Mouse (Mus musculus) WW6 (cell line): Measurements from ENCODE around the gene Sod3.

Source experiments
- DNase-seq: peaks from one replicate; pipeline ENCODE4 v3.0.0-alpha.2; 2013; ENCODE audit warnings: low read depth, low spot score

Sod3 gene

DNA sequence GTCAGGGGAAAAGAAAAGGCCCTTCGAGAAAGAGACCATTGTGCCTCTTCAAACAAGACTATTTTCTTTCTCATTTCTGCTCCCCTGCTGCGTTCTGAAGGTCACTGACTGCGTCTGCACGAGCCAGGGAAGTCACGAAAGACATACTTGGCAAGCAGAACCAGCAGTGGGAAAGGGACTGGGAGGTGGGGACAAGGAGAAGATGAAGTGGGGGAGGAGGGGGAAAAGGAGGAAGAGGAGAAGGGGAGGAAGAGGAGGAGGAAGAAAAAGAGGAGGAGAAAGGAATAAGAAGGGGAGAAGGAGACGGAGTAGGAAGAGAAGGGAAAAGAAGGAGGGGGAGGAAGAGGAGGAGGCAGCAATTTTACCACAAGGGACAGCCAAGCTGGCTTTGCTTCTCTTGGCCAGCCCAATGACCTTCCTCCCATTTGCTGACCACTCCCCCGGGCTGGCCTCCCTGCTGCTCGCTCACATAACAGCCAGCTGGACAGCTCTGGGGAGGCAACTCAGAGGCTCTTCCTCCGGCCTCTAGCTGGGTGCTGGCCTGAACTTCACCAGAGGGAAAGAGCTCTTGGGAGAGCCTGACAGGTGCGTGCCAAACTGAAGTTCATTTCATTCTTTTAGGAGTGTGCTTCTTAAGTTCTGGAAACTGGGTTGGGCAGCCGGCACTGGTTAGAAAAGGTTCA lies at the start of gene Sod3:
Gene Sod3 (plus strand): TSS at position 324 of the 683 bp plus-strand sequence.
- no peak for DNase-seq

DNA sequence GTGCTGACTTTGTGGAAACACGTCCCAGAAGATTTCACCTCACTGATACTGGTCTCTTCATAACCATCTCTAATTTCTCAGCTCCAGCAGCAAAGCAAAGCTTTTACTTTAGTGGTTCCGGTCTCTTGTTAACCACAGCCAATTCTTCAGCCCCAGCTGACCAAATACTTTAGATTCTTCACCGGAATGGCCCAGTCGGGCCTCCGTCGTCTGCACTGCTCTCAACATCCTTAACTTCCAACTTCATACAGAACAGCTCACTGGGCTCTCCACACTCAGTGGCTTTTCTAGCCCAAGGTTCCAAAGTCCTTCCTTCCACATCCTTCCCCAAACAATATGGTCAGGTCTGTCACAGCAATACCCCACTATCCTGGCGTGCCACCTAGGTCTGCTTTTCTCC lies 46.7 kb upstream of the Sod3 start:
- no peak for DNase-seq

DNA sequence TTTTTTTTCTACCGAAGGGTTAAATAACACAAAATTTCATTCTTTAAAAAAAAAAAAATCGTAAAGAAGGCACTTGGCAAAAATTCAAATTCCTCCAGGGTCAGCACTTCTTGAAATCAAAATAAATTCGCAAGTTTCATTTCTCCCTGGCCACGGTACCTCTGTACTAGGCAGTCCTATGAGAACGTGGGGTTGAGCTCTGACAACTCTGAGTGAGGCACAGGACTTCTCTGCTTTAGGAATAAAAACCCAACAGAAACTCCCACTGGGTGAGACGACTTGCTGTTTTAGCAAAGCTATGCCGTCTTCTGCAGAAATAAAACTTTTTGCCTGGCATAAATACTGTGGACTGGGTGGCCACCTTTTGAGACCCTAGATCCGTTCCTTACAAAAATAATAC lies 44.1 kb upstream of the Sod3 start:
- DNase-seq = no peak

DNA sequence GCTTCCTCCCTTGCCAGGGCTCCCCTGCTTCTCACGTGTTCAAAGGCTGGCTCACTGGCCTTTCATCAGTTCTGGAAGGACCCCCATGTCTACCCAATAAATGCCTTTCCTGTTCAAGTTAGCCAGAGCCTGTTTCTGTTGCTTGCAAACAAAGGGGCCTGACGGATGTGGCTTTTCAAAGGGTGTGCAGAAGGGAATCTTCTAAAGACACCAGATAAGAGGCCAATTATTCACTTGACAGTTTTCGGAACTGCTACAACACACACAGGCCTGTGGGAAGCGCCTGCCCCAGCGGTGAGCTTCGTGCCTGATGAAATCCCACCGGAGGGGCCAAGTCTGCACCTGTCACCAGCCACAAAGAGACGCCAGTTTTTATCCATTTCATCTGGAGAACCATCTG lies 31.5 kb upstream of the Sod3 start:
- DNase-seq = no peak

DNA sequence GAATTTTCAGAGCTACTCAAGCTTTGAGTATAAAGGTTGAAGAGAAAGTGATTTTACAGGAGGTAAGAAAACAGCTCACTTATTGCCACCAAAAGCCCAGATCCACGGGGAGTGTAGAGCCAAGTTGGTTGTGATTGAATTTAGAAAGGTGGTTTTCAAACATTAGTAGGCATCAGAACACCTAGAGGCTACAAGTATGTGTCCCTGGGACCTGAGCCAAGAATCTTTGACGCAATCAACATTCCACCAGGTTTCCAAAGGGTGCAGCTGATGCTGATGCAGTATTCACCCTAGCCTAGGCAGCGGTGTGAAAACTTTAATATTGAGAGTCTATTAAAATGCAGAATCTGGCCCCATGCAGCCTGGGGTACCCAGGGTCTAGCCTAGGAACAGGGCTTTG lies 28.0 kb upstream of the Sod3 start:
- DNase-seq = no peak

DNA sequence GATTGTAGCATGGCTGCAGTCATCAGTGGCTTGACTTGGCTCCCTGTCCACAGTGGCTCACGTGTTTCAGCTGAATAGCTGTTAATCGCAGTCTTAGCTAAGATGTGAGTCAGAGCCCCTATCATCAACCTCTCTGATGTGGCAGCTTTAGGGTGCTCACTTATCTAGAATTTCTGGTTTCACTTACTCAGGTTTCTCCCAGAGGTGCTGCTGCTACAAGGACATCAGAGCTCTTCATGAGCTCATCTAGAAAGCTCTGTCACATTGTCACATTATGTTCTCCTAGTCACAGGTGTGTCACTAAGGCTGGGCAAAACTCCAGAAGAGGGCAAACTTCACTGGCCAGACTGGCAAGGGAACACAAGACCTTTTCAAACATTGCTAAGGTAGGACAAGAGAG lies 24.5 kb upstream of the Sod3 start:
- DNase-seq = no peak

DNA sequence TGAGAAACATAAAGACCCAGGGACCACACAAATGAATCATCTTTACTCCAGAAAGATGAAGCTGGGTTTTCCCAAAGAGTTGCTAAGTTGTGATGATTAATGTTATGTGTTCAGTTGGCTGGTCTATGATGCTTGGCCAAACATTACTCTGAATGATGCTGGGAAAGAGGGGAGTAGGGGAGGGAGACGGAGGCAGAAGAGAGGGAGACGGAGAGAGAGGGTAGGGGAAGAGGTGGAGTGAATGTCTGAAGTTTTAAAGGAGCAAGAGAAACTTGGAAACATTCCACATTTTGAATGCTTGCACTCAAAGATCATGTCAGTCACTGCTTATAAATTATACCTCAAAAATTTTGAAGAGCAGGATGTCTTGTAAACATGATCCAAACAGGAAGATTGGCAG lies 16.7 kb upstream of the Sod3 start:
- DNase-seq = no peak

DNA sequence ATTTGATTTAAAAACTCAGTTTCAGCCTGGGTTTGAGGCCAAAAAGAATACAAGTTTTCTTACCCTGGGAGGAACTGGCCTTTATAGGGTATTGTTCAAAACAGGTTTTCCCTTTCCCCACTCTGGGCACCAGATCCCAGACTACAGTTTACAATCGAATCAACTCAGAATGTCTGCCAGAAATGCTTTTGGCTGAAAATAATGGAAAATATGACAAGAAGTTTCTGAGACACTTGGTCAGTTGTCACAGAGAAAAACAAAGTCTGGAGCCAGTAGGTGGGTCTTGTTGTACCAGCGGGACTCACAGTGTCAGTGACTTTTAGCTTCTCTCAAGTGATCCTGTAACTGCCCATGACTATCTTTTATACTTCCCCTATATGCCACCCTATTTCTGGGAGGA lies 13.1 kb upstream of the Sod3 start:
- no peak for DNase-seq

DNA sequence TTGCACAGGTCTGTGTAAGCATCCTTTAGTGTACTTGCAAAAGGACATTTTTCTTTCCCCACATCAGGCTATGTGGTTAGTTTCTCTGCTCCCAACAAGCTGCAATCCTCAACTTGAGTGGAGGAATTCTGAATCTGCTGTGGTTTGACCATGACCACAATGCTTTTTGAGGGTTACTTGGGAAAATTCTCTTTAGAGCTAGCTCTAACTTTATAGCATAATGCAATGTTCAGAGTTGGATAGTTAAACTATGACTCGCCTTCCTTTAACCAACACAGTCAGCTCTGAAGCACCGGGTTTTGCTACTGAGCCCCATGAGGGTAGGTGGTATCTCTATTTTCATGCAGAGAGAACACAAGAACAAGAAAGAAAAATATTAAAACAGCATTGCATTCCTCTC lies 12.0 kb upstream of the Sod3 start:
- no peak for DNase-seq

DNA sequence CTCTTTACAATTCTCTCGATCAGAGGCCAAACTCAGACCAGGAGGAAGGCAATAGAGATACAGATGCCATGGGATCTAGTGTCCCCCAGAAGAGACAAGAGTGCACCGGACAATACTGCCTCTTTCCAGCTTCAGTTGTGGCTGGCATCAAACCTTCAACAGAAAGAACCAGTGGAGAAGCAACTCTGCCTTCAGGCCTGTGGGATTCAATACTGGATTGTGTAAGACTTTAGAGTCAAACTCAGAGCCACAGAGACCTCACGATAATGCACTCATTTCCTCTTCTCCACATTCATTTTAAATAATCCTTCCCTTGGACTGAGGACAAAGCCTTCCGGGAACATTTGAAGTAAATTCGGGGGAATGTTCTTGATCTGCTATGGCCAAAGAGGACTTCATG lies 10.9 kb upstream of the Sod3 start:
- no peak for DNase-seq

DNA sequence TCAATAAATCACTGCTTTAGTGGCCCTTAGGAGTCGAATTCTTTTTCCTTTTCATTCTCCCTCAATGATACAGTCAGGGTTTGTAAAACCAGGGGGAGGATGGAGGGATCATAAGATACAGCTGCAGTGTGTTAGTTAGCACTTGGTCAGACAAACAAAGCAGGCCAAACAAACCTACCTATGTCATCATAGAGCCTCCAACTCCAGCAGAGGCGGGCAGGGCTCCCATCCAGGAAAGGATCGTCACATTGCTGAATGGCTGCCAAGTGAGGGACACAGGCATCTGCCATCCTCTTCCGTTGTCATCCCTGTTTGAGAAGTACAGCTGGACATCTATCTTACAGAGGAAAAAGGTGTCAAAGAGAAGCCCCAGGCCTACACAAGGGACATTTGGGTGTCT lies 9.2 kb upstream of the Sod3 start:
- DNase-seq = no peak

DNA sequence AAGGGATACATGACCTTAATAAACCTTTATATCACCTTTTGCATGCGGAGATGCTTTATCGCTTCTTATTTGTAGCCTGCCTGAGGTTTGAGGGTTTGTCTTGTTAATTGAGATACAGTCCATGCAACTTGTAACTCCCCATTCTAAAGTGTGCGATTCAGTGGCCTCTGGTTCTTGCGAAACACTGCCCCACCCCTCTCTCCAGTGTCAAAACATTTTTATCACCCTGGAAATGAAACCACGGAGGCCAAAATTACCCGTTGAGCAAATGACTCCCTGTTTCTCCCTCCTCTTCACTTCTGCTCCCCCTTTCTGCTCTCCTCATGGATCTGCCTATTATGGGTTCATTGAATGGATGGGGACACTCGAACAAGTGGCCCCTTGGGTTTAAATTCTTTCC lies 8.0 kb upstream of the Sod3 start:
- no peak for DNase-seq

DNA sequence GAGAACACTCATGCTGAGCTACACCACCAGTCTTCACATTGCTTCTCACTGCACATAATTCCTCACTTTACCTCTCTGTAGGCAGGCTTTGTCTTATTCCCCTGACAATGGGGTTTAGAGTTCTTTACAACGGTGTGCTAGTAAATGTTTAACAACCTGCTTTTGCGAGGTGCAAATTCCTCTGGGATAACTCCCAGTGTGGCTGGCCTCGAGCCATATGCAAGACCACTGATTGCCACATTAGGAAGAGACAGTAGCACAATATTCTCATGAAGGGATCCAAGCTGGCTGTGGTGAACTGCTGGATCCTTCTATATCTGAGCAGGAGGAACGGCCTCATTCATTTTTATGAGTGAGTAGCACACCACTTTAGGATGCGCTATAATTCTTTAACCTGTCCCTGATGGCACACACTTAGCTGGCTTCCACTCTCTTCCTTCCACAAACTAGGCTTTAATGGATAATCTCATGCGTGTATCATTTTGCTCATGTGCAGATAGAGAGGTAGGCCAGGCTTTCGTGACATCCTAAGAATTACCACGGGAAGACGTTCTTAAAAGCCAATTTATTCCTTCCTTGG lies 6.3 kb upstream of the Sod3 start:
- DNase-seq = no peak

DNA sequence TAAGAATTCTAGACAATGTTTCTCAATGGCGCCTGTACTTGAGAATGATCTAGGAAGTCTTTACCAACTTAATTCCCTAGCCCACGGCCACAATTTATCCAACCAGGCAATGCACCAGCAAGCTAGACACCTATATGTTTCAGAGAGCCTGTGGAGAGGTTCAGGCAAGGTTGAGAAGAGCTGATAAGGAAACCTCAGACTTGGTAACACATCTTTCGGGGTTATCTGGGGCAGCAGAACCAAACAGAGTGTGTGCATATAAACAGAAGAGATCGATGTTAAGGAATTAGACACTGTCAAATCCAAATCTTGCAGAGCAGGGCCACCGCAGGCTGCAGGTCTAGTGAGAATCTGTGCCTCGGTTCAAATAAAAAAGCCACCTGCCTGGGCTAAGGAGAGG lies 5.5 kb upstream of the Sod3 start:
- DNase-seq = no peak

DNA sequence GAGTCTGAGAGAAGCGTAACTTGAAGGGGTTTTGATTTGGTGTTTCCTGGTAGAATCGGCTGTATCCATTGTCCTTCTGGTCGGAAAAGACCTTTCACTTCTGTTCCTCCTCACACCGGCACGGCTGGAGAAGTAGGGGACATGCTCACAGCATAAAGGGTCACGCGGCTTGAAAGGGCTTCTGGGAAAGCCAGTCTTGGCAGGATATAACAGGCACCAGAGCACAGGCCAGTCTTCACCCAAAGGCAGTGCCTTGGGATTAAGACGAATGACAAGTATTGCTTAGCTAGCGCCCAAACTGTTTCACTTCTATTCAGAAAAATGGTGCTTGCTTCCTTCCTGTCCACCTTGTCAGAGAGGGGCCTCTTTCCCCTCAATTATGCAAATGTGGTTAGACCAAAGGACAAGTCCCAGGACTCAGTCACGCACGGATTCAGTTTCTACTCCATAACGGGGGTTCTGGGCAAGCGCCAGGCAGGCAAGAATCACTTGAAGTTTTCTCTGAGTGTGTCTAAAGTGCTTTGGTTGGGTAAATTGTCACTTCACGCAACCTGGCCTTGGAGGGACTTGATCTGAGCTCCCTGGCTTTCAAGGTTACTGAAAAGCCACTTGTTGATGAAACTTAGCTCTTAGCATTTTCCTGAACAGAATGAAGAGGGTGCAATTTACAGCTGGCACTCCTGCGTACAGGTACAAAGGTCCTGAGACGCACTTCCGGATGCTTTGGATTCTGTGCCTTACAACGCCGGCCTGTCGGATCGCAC lies 3.1 kb upstream of the Sod3 start:
- no peak for DNase-seq

DNA sequence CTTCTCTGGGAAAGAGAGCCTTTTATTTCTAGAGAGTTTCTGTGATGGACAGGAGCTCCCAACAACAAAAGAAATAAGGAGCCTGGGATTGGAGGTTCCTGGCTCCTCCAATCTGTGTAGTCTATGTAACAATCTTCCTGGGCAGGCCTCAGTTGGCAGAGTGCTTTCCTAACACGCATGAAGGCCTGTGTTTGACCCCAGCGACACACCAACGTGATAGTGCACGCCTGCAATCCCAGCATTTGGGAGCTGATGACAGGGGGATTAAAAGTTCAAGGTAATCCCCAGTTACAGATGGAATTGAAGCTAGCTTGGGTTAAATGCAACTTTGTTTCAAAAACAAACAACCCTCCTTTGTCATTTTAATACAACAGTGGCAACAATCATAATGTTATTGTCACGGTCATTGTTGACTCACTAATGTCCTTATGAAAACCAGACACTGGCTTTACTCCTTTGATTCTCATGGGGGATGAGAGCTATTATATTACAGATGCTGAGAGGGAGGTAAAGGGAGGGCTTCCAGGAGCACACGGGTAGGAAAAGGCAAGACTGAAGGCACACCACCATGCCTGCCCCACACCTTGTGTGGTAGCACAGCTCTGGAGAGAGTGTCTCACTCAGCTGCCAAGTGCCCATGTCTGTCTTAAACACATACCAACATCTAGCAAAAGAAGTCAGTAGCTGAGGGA lies 669 bp upstream of the Sod3 start:
- DNase-seq = no peak

DNA sequence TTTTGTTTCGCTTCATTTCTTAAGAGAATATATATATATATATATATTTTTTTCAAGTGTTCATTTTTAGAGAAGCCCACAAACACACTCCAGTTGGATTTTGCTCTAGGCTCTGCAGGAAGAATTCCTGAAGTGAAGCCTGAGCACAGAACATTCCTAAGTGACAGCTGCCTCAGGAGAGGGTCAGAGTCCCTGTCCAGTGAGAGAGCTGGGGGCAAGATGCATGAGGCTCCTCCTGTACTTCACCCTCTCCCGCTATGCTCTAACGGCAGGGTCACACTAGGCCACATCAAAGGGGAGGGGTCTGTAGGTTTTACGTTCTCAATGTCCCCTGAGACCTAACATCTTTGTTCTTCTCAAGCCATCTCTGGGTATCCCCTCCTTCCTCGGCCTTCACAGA lies 930 bp downstream of the Sod3 start:
- no peak for DNase-seq

DNA sequence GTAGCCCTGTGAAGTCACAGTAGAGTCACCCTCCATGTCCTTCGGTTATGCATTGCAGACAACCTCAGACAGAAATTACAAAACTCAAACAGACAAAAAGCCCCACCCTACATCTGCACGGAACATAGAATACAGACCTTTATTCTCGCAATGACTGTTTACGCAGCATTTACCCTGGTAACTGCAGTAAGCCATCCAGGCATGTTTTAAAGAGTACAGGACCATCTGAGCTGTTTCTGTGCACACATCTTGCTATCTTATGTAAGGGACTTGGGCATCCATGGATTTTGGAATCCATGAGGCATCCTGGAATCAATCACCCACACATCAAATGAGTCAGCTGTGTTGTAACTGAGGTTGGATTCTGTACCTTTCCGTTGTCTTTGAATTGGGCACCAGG lies 2.3 kb downstream of the Sod3 start:
- no peak for DNase-seq

DNA sequence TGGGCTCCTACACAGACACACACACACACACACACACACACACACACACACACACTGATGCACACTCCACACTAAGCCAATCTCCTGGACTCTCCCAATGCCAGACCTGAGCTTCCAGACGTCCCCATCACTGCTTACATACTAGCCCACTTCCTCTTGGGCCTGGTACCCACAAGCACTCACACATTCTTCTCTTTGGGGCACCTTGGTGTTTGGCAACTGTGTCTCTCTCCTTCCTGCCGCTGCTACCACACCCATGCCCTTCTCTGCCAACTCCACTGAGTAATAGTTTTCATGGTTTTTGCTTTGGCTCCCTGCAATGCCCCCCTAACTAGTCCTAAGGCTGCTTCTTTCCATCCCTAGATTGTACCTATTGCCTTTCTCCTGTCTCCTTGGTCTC lies 3.1 kb downstream of the Sod3 start:
- DNase-seq = no peak

DNA sequence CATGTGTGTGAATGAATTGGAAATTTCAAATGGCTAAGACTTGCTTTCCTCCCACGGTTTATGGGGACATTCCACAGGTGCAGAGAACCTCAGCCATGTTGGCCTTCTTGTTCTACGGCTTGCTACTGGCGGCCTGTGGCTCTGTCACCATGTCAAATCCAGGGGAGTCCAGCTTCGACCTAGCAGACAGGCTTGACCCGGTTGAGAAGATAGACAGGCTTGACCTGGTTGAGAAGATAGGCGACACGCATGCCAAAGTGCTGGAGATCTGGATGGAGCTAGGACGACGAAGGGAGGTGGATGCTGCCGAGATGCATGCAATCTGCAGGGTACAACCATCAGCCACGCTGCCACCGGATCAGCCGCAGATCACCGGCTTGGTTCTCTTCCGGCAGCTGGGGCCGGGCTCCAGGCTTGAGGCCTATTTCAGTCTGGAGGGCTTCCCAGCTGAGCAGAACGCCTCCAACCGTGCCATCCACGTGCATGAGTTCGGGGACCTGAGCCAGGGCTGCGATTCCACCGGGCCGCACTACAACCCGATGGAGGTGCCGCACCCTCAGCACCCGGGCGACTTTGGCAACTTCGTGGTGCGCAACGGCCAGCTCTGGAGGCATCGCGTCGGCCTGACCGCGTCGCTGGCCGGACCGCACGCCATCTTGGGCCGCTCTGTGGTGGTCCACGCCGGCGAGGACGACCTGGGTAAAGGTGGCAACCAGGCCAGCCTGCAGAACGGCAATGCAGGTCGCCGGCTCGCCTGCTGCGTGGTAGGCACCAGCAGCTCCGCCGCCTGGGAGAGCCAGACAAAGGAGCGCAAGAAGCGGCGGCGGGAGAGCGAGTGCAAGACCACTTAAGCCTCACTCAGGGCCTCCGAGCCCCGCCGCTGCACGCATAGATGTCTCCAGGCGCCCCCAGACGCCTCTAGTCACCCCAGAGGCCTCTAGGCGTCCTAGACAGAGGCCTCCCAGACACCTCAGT lies 4.6 kb downstream of the Sod3 start:
- peak; percentile 34 for DNase-seq

DNA sequence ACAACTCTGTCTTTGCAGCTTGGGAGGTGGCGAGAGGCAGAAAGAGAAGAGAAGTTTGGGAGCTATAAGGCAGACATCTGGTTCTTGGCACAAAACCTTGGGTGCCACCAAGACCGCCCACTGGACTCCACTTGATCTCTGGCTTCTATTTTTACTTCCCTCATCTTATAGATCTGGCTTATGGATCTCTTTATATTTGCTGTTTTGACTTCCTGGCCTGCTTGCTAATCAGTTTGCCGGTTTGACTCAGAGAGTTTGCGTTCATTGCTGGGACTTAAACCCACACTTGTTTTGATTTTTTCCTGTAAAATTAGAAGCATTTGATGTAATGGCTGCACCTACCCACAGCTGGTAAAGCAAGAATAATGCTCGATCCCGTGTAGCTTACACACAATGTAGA lies 7.3 kb downstream of the Sod3 start:
- no peak for DNase-seq
